Mouse (Mus musculus) kidney, adult 2 months (tissue): ENCODE results near the gene Adamts17. TPM values are rescaled to one million over a fixed set of nuclear protein-coding genes. Genes with fewer than 3 reads are reported as not detected.

ENCODE experiments used
- DNase-seq: peaks from one replicate; pipeline ENCODE4 v3.0.0; 2021
- H3K27ac ChIP-seq: fragments of 200-500 bp; 2 replicates; pipeline ENCODE4 v1.5.1; 2012; ENCODE audit warnings: low read depth, low read length, control low read depth, inconsistent platforms; ENCODE audit not compliant: insufficient read depth
- H3K27me3 ChIP-seq: fragments of 200-500 bp; replicated peaks from 2 replicates; pipeline ENCODE4 v1.6.1; 2012; ENCODE audit warnings: mild to moderate bottlenecking, moderate library complexity, low read length, inconsistent platforms; ENCODE audit not compliant: control insufficient read depth, insufficient read depth
- H3K36me3 ChIP-seq: fragments of 200-500 bp; 2 replicates; pipeline ENCODE4 v1.6.1; 2012; ENCODE audit warnings: mild to moderate bottlenecking, moderate library complexity, low read length, inconsistent platforms; ENCODE audit not compliant: control insufficient read depth, insufficient read depth
- H3K4me1 ChIP-seq: fragments of 200-500 bp; 2 replicates; pipeline ENCODE4 v1.6.1; 2011; ENCODE audit warnings: low read length; ENCODE audit not compliant: control insufficient read depth, insufficient read depth
- H3K4me3 ChIP-seq: fragments of 200-500 bp; 2 replicates; pipeline ENCODE4 v1.5.1; 2011; ENCODE audit warnings: mild to moderate bottlenecking, low read depth, low read length, control low read depth; ENCODE audit not compliant: insufficient read depth
- CTCF ChIP-seq: fragments of 200-500 bp; conservative IDR thresholded peaks from 2 replicates; pipeline ENCODE4 v1.5.1; 2011; ENCODE audit warnings: low read depth, mild to moderate bottlenecking, control low read depth, low read length, moderate library complexity, mixed read lengths; ENCODE audit not compliant: insufficient read depth, insufficient read length
- POLR2A ChIP-seq: fragments of 200-500 bp; IDR thresholded peaks from one replicate; pipeline ENCODE4 v1.6.1; 2011; ENCODE audit warnings: low read depth, low read length, control low read depth
- WGBS: fragments of 180-500 bp; shearing (Covaris S2); methylation state at CpG from one replicate; pipeline ENCODE4 v1.1.7; 2018; 5-methylcytosine and 5-hydroxymethylcytosine counted together
- polyA plus RNA-seq: library from polyadenylated mRNA; depleted of rRNA; stranded (reverse); fragments of >200 nt; gene quantifications from 2 replicates; pipeline ENCODE4 v1.2.3, GENCODE M21; 2012

Adamts17 gene
- polyA plus RNA-seq, 1 experiment = 0.17 TPM

DNA sequence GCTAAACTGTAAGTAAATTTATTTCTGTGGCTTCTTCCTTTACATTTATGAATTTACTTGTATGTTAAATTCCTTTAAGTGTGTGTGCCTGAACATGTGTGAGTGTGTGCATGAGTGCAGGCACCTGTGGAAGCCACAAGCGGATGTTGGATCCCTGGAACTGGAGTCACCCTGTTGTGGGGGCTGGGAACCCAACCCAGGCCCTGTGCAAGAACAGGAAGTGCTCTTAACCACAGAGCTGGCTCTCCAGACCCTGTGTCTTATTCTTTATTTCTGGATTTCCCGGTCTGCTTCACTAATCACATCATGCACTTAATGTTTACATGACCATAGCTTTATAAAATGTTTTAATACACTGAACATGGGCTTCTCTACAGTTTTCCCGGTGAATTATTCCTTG, 180.4 kb downstream of the Adamts17 start:
- Histone ChIP-seq H3K36me3 (no peaks in the 10 kb centered on the region), H3K27me3 (no peaks in the 10 kb centered on the region), H3K4me3 (no peak overlapping the region), H3K27ac (no peak overlapping the region), H3K4me1 (no peaks in the 10 kb centered on the region)
- no peak for TF ChIP-seq POLR2A
- TF ChIP-seq CTCF = no peak
- no peak for DNase-seq
- 72% methylated on average over 3 of the region's 3 CpGs for WGBS

- no peak overlapping the region for H3K27ac ChIP-seq
- H3K36me3 ChIP-seq = no peaks in the 10 kb centered on the region
- H3K4me1 ChIP-seq = no peaks in the 10 kb centered on the region
- WGBS = 70% methylated on average over 20 of the region's 20 CpGs
- H3K27me3 ChIP-seq = no peaks in the 10 kb centered on the region
- no peak for TF ChIP-seq POLR2A
- no peak overlapping the region for H3K4me3 ChIP-seq
- no peak for DNase-seq
These were observed 186.9 kb downstream of the Adamts17 start for GRCm38 (mm10) chr7:67026114-67027070.

GRCm38 (mm10) chr7:67027216-67027615, 187.7 kb downstream of the Adamts17 start:
- H3K4me1 ChIP-seq = no peaks in the 10 kb centered on the region
- no peaks in the 10 kb centered on the region for H3K27me3 ChIP-seq
- WGBS = 93% methylated on average over 8 of the region's 8 CpGs
- no peak overlapping the region for H3K27ac ChIP-seq
- H3K36me3 ChIP-seq = no peaks in the 10 kb centered on the region
- DNase-seq = no peak
- TF ChIP-seq CTCF = no peak
- no peak for TF ChIP-seq POLR2A
- H3K4me3 ChIP-seq = no peak overlapping the region

DNA sequence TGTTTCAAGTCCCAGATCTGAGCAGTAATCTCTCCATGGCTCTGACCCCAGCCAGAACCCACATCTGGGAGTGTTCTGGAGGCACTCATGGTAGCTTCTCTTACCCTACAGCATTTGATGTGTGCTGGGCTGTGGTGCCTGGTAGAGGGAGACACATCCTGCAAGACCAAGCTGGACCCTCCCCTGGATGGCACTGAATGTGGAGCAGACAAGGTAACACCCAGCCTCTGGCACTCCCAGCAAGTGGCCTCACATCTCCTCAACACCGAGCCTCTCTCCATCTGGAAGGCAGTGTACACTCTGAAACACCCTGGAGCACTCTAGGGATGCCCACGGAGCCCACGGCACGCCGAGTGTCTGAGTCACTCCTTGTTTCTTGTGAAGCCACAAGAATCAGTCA, 188.2 kb downstream of the Adamts17 start:
- no peaks in the 10 kb centered on the region for H3K4me1 ChIP-seq
- H3K27ac ChIP-seq = no peak overlapping the region
- 97% methylated on average over 5 of the region's 5 CpGs for WGBS
- TF ChIP-seq CTCF = no peak
- TF ChIP-seq POLR2A = no peak
- no peak for DNase-seq
- no peaks in the 10 kb centered on the region for H3K27me3 ChIP-seq
- H3K36me3 ChIP-seq = no peaks in the 10 kb centered on the region
- no peak overlapping the region for H3K4me3 ChIP-seq

GRCm38 (mm10) chr7:67028902-67029301, 189.4 kb downstream of the Adamts17 start:
- 74% methylated on average over 4 of the region's 4 CpGs for WGBS
- Histone ChIP-seq H3K36me3 (no peaks in the 10 kb centered on the region), H3K4me3 (no peak overlapping the region), H3K27me3 (no peaks in the 10 kb centered on the region), H3K4me1 (no peaks in the 10 kb centered on the region), H3K27ac (no peak overlapping the region)
- DNase-seq = no peak
- TF ChIP-seq POLR2A (no peak), CTCF (no peak)

DNA sequence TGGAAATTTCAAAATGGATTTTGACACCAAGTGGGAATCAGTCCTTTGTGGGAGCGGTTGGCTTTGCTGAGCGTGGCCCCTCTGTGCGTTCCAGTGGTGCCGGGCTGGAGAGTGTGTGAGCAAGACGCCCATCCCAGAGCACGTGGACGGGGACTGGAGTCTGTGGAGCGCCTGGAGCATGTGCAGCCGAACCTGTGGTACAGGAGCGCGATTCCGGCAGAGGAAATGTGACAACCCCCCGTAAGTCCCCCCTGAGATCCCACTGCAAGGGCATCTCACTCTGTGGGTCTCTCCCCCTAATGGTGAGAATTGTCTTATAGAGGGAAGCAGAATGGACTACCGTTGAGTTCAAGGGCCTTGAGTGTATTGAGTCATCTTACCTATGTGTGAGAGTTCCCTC, 189.9 kb downstream of the Adamts17 start:
- no peak overlapping the region for H3K27ac ChIP-seq
- DNase-seq = no peak
- no peaks in the 10 kb centered on the region for H3K36me3 ChIP-seq
- no peaks in the 10 kb centered on the region for H3K27me3 ChIP-seq
- no peak overlapping the region for H3K4me3 ChIP-seq
- WGBS = 97% methylated on average over 14 of the region's 14 CpGs
- no peaks in the 10 kb centered on the region for H3K4me1 ChIP-seq
- TF ChIP-seq POLR2A (no peak), CTCF (no peak)

GRCm38 (mm10) chr7:67031284-67031683, 191.7 kb downstream of the Adamts17 start:
- 86% methylated on average over 2 of the region's 2 CpGs for WGBS
- Histone ChIP-seq H3K36me3 (no peaks in the 10 kb centered on the region), H3K4me1 (no peaks in the 10 kb centered on the region), H3K27ac (no peak overlapping the region), H3K4me3 (no peak overlapping the region), H3K27me3 (no peaks in the 10 kb centered on the region)
- no peak for TF ChIP-seq CTCF
- no peak for TF ChIP-seq POLR2A
- no peak for DNase-seq
